Mouse (Mus musculus) layer of hippocampus, postnatal 25 days (tissue): ENCODE data around the gene Hmga2. TPM values are rescaled to one million over a fixed set of nuclear protein-coding genes. Genes with fewer than 3 reads are reported as not detected.
"Not testable (repeated sequence)": the region's sequence is repeated elsewhere in the genome, so short reads cannot be mapped to it uniquely, and the experiment has no call there.

Experiments
- DNase-seq, 2 experiments: peaks; one replicate each; pipeline ENCODE4 v3.0.0; 2022; ENCODE audit warnings: mixed read lengths in 2 of 2, low spot score in 1 of 2; ENCODE audit errors: extremely low spot score in 1 of 2
- microRNA-seq, 2 experiments: library from miRNA; unstranded; fragments of <30 nt; microRNA quantifications; one replicate each; pipeline ENCODE4 v1.2.0; 2021
- total RNA-seq, 2 experiments: library from RNA; stranded (reverse); gene quantifications; 2 replicates each; pipeline ENCODE4 v1.2.3; 2021

Hmga2 gene
- total RNA-seq, 2 experiments from 2014 or later, result 0.10 to 0.26 TPM

DNA sequence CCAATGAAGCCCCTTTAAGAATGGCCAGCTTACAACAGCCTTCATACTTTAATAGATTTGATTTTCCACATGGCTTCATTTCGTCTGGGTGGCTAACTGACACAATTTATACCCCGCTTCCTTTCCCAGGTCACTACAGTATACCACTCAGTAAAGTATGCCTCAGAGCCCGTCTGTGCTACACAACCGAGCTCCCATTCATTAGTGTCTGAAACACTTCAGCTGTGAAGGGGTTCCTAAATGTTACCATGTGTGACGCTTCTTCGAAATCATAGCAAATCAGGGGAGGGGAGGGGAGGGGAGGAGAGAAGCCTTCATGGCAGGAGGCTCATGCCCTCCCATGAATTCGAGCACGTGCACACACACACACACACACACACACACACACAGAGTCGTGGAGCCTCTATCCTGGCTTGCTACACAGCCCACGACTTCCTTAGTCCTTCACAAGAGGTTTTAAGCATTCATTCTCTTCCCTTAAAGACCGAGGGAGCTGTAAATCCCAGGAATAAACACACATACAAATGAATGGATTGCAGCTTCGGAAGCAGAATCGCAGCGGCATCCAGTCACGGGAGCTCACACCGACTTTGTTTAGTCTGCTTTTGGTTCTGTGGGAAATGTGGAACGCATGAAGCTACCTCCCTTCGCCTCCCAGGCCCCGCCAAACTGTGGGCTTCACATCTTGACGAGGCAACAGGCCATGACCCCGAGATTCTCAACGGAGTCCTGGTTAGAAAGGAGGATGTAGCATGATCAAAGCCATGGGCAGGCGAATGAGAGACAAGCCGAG lies 110.7 kb downstream of the Hmga2 start:
- DNase-seq, result no peak

DNA sequence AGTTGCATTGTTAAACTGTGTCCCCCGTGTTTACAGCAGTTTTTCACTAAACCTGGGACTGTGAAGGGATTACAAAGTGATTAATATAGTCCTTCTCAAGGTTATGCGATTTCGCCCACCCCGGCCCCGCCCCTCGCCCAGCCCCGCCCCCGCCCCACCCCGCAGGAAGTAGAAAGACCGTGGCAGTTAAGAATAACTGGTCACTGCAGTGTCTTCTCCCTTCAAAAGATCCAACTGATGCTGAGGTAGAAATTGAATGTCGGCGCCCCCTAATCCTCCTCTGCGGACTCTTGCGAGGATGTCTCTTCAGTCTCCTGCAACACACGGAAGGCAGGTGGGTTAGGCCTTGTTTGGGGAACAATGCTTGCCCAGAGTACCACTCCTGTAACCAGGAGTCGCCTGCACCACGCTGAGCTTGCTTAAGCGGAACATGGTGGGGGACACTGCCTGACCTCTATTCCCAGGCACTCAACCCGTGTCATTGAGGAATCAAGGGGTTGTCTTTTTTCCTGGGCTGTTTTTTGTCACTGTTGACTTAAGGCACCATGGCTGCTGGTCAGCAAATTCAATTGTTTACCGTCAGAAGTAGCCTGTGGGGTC lies 112.2 kb downstream of the Hmga2 start:
- DNase-seq, result no peak

DNA sequence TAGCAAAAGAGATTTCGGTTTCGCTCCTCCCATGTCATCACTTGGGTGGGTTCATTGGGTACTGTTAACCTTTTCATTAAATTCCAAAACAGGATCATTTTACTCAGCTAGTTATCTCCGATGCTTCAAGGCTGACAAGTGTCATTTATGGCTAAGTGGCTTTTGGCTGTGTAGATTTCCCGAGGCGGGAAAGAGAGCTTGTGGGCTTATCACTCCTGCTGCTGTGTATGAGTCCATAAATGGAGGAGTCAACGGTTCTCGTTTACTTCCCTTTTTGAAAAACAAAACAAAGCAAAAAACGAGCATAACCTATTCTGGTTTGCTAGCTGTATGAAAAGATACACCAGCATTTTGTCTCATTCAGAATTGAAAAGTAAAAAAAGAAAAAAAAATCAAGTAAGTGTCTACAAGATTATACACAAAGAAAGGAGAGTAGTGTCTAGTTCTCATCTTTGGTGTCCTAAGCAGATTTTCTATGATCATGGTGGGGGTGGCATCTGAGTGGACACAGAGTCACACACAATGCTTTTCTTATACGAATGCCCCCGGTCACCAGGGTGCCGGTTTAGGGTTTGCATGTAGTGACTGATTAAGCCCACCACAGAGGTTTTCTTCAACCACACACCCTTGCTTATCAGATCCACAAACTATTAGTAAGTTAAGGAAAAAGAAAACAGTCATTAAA lies 112.8 kb downstream of the Hmga2 start:
- not testable (repeated sequence) for DNase-seq

DNA sequence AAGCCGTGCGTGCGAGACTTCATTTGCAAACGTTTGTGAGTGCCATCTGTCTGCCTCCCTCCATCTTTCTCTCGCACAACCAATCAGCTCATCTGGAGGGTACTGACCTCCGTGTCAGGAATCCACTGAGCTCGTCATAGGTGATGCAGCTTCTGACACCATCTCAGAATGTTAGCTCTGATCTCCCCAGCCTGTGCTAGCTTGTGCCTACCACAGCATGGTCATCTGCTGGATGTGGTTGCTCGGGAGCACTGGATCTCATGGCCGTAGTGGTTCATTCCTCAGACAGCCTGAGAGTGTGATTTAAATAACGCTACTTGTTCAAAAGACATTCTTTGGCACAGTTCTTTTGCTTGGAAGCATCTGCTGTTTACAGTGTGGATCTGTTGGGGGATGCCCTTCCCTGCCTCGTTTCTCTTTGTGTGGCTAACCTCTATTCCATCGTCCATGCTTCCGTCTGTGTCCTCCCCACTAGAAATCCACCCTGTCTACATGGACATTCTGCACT lies 121.7 kb downstream of the Hmga2 start:
- DNase-seq, result no peak

DNA sequence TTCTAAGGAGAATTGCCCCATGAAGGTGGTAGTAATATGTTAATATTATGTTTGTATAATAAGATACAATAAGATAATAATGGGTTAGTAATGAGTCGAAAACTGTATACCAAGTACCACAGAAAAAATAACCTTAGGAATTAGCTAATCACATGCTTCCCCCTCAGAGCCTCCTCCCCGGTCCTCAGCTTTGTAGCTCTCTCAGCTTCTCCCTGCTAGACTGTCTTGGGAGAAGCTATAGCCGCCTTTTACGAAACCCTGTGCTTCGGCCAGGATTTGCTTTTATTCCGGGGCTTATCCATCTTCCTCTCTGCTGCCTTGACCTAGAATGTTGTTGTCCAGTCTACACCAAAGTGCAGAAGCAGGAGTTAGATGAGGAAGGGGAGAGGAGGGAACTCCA lies 130.9 kb downstream of the Hmga2 start:
- no peak for DNase-seq

DNA sequence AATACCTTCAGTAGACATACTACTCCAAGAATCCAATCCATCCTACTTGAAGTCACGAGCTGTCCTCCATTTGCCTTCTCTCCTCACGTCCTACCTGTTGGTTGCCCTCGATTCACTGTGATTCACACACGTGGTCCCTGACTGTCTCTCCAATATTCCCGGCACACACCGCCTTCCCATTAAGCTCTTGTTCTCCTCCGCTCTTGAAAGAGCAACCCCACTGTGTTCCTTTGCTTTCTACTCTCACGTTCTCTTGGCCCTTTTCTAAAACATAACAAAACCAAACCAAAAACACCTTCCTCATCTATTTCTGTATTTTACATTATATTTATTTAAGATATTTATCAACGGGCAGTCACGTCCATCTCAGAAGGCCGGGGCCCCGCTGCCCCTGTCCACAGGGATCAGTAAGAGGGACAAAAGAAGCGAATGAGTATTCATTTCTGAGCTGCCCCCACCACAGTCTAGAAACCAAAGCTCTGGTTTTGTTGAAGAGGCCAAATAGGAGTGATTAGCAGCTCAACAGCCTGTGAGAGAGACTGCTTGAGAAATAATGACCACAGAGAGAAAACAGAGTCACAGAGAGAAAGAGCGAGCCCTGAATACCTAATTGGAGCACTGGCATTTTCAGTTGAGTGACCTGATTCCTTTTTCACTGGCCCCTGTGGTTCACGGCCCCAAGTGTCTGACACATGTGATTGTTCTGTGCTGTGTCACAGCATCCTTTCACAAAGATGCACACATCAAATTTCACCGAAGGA lies 131.5 kb downstream of the Hmga2 start:
- no peak for DNase-seq

DNA sequence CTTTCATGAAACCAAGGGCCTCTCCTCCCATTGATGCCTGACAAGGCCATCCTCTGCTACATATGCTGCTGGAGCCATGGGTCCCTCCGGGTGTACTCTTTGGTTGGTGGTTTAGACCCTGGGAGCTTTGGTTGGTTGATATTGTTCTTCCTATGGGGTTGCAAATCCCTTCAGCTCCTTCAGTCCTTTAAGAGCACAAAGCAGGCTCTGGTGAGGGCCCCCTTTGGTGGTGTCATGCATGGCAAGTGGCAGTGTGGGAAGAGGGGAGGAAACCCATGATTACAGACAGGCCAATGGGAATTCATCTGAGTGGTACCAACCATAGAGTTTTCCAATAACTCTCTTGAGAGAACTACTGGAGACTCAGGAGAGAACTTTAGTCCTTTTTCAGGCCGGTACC lies 136.4 kb downstream of the Hmga2 start:
- DNase-seq, result not testable (repeated sequence)

DNA sequence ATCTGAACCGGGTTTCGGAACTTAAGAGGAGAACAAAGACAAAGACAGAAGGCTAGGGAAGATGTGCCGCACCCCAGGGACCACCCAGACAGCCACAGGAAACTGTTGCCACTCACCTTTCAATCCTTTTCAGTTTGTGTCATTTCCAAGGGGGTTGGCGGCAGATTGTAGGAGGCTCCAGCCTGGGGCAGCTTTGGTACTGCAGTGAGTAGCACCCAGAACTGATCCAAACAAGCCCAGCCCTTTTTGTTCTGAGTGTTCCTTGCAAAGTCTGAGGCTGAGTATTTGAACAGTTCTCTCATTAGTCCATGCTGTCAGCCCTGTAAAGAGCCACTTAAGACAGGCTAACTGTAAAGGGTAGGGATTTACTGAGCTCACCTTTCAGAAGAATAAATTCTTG lies 136.9 kb downstream of the Hmga2 start:
- DNase-seq, result no peak

DNA sequence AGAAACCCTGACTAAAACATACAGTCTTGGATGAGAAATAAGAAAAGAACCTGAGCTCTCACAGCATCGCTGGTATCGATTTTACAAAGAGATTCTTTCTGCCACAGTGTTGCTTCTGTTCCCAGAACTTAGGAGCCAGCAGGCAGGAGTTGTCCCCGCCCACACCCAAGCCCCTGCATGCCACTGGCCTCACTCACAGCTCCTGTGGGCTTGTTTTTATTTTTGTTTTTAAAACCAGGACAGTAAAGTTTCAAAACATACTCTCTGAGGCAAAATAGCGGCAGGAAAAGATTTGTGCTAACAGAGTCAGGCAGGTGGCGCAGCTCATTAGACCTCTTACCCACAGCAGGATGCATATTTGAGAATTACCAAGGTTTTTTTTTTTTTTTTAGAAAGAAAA lies 137.4 kb downstream of the Hmga2 start:
- no peak for DNase-seq

DNA sequence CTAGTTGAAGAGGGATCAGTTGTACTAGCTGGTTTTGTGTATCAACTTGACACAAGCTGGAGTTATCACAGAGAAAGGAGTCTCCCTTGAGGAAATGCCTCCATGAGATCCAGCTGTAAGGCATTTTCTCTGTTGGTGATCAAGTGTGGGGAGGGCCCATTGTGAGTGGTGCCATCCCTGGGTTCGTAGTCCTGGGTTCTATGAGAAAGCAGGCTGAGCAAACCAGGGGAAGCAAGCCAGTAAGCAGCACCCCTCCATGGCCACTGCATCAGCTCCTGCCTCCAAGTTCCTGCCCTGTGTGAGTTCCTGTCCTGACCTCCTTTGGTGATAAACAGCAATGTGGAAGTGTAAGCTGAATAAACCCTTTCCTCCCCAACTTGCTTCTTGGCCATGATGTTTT lies 137.8 kb downstream of the Hmga2 start:
- DNase-seq, result not testable (repeated sequence)

DNA sequence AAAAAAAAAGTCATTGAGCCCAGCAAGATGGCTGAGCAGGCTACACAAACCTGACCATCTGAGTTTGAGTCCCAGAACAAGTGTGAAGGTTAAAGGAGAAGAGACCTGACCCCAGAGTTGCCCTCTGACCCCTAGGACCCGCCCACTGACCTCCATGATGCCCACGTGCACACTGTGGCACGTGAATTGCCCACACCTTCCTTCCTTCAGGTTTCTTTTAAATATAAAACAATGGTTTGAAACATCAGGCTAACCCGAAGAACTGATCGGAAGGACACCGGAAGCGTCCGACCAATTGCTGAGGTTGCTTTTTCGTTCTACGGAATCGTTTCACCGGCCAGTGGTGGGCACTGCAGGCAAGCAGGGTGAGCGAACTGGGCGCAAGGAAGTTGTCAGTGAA lies 148.3 kb downstream of the Hmga2 start:
- no peak for DNase-seq

DNA sequence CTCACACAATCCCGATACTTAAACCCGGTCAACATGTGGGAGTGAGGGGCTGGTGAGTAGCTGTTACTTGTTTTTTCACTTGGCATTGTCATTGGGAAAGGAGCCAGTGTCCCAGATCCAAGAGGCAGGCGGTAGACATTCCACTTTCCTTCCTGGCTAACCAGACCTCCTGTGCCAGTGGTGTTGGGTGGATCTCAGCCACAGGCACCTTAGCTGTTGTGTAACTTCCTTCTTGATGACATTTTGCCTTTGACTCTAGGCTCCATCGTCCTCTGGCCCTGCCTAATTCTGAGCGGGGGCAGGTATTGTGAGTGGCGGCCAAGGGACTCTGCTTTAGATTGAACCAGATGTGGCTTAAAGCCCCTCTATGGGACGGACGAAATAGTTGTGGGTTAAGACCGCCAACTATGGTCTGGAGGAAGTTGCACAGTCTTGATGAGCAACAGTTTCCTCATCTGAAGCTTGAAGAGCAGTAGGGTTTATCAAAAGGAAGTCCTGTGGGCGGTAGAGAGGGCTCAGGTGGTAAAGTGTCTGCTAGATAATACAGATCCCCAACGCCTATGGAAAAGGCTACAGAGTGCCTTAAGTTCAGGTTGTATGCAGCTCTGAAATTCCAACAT lies 152.6 kb downstream of the Hmga2 start:
- no peak for DNase-seq

DNA sequence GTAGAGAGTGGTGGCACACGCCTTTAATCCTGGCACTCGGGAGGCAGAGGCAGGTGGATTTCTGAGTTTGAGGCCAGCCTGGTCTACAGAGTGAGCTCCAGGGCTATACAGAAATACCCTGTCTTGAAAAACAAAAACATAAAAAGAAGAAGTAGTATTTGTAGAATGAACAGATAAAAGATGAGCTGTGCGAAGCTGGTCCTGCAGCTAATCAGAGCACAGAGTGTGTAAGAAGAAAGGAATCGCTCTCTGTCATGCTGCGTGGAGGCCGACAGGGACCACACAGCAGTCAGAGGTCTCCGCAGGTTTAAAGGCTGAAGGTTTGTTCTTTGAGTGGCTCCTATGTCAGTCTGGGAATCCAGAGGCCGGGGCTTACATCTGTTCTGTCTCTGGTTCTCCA lies 153.5 kb downstream of the Hmga2 start:
- DNase-seq, result no peak

DNA sequence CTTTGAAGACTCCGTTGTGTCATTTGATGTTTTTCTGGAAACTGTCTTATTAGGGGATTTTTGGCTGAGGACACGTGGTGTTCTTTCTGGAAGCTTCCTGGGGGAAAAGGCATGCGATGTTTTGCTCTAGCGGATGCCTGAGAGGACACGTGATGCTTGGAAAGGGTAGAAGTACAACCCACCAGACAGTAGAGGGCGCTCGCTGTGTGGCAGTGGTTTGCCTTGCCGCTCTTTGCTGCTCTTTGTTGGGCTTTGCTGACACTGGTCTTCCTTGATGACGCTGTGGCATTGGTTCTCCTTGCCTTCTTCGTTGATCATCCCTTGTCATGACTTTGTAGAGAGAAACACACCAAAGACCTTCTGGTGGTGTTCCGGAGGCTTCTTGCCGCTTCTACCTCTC lies 156.7 kb downstream of the Hmga2 start:
- no peak for DNase-seq

Small RNAs within 50 kb of the gene (microRNA-seq; reads per million reads assigned to microRNA genes)
- 0 reads per million in 2 experiments for gene Mir763

Other genes with a start within 250 kb of the Hmga2 start
- 10 to 100 TPM; 16.4 to 17.7 TPM for gene Llph, start 249.4 kb downstream of the Hmga2 start, total RNA-seq